Mouse (Mus musculus) cerebellum, adult 11 months (tissue): ENCODE data around the gene Zfp296.

Experiments used
- DNase-seq: peaks from one replicate; pipeline ENCODE4 v3.0.0; 2022

The Zfp296 gene

GRCm38 (mm10) chr7:19577141-19577852 is at the start of gene Zfp296, which contains the start of gene Gemin7:
Gene Zfp296 (plus strand): TSS chr7:19577287.
Gene Gemin7 (minus strand): TSS chr7:19577595.
- DNase-seq, result peak; percentile 47

GRCm38 (mm10) chr7:19531077-19531476 is 46.0 kb upstream of the Zfp296 start:
- no peak for DNase-seq

GRCm38 (mm10) chr7:19532240-19532639 is 44.8 kb upstream of the Zfp296 start:
- DNase-seq, result no peak

- DNase-seq, result no peak
Measured at GRCm38 (mm10) chr7:19534676-19535075, 42.4 kb upstream of the Zfp296 start.

GRCm38 (mm10) chr7:19540771-19541566 is 36.1 kb upstream of the Zfp296 start:
- DNase-seq, result no peak

GRCm38 (mm10) chr7:19541681-19542154 is 35.4 kb upstream of the Zfp296 start:
- no peak for DNase-seq

- DNase-seq, result peak; percentile 62
Measured at GRCm38 (mm10) chr7:19542155-19542691, 34.9 kb upstream of the Zfp296 start.

GRCm38 (mm10) chr7:19543584-19543983 is 33.5 kb upstream of the Zfp296 start:
- DNase-seq, result no peak

- no peak for DNase-seq
Measured at GRCm38 (mm10) chr7:19546007-19546406, 31.1 kb upstream of the Zfp296 start.

- DNase-seq, result no peak
Measured at GRCm38 (mm10) chr7:19547344-19547969, 29.6 kb upstream of the Zfp296 start.

- no peak for DNase-seq
Measured at GRCm38 (mm10) chr7:19549394-19549793, 27.7 kb upstream of the Zfp296 start.

GRCm38 (mm10) chr7:19551634-19552033 is 25.5 kb upstream of the Zfp296 start:
- DNase-seq, result no peak

- no peak for DNase-seq
Measured at GRCm38 (mm10) chr7:19552443-19552842, 24.6 kb upstream of the Zfp296 start.

- no peak for DNase-seq
Measured at GRCm38 (mm10) chr7:19554168-19554567, 22.9 kb upstream of the Zfp296 start.

GRCm38 (mm10) chr7:19557086-19557485 is 20.0 kb upstream of the Zfp296 start:
- DNase-seq, result no peak

GRCm38 (mm10) chr7:19557982-19558900 is 18.8 kb upstream of the Zfp296 start:
- DNase-seq, result no peak

- no peak for DNase-seq
Measured at GRCm38 (mm10) chr7:19558965-19559364, 18.1 kb upstream of the Zfp296 start.

GRCm38 (mm10) chr7:19560491-19561260 is 16.4 kb upstream of the Zfp296 start:
- no peak for DNase-seq

- DNase-seq, result no peak
Measured at GRCm38 (mm10) chr7:19561431-19561764, 15.7 kb upstream of the Zfp296 start.

- DNase-seq, result peak; percentile 87
Measured at GRCm38 (mm10) chr7:19561765-19562642, 15.1 kb upstream of the Zfp296 start.
